Mouse (Mus musculus) ES-CJ7 (cell line): ENCODE measurements around the gene Adcy5.

Experiments used
- DNase-seq: peaks from one replicate; pipeline ENCODE4 v3.0.0; 2011; ENCODE audit warnings: low read depth, low spot score

Adcy5 gene

GRCm38 (mm10) chr16:35316856-35317264, 162.2 kb downstream of the Adcy5 start:
- no peak for DNase-seq

GRCm38 (mm10) chr16:35317460-35317859, 162.8 kb downstream of the Adcy5 start:
- no peak for DNase-seq

- no peak for DNase-seq
Observed at GRCm38 (mm10) chr16:35318397-35318796, 163.7 kb downstream of the Adcy5 start.

GRCm38 (mm10) chr16:35319335-35319734, 164.7 kb downstream of the Adcy5 start:
- peak; percentile 41 for DNase-seq

GRCm38 (mm10) chr16:35319773-35320172, 165.1 kb downstream of the Adcy5 start:
- DNase-seq: no peak

GRCm38 (mm10) chr16:35330451-35330850, 175.8 kb downstream of the Adcy5 start:
- no peak for DNase-seq
